Mouse (Mus musculus): ENCODE measurements around the gene Rpl23a. TPM values are rescaled to one million over a fixed set of nuclear protein-coding genes. Genes with fewer than 3 reads are reported as not detected.

Gene Rpl23a
- polyA plus RNA-seq, 1 experiment from 2014 or later: 1,746 TPM

GRCm38 (mm10) chr11:78161169-78161568 is 22.2 kb downstream of the Rpl23a start:
- no peaks in the 10 kb centered on the region for H3K27me3 ChIP-seq (replicated peaks; ENCODE audit: control insufficient read depth, insufficient read depth, low read length)
- WGBS: 92% methylated on average over 13 of the region's 14 CpGs
- ATAC-seq (ENCODE audit: low read depth) (no peak), DNase-seq (ENCODE audit: low spot score) (no peak)
- no peak overlapping the region for H3K27ac ChIP-seq (replicated peaks; ENCODE audit: low read depth, low read length)
- peaks cover 21% of the 10 kb centered on the region for H3K4me1 ChIP-seq (ENCODE audit: control insufficient read depth, insufficient read depth, low read length)
- no peaks in the 10 kb centered on the region for H3K9me3 ChIP-seq (ENCODE audit: control insufficient read depth, low read length)
- H3K36me3 ChIP-seq (ENCODE audit: control insufficient read depth, insufficient read depth, low read length): peaks cover 59% of the 10 kb centered on the region
- H3K9ac ChIP-seq (ENCODE audit: low read depth, low read length): no peak overlapping the region
- no peak overlapping the region for H3K4me2 ChIP-seq (ENCODE audit: low read depth, low read length)
- no peak overlapping the region for H3K4me3 ChIP-seq (ENCODE audit: low read depth, low read length)

GRCm38 (mm10) chr11:78160675-78161074 is 22.7 kb downstream of the Rpl23a start:
- DNase-seq (ENCODE audit: low spot score) (no peak), ATAC-seq (ENCODE audit: low read depth) (no peak)
- Histone ChIP-seq H3K9me3 (ENCODE audit: control insufficient read depth, low read length) (no peaks in the 10 kb centered on the region), H3K36me3 (ENCODE audit: control insufficient read depth, insufficient read depth, low read length) (peaks cover 62% of the 10 kb centered on the region), H3K4me1 (ENCODE audit: control insufficient read depth, insufficient read depth, low read length) (peaks cover 16% of the 10 kb centered on the region), H3K27ac (replicated peaks; ENCODE audit: low read depth, low read length) (no peak overlapping the region), H3K27me3 (replicated peaks; ENCODE audit: control insufficient read depth, insufficient read depth, low read length) (no peaks in the 10 kb centered on the region), H3K4me3 (ENCODE audit: low read depth, low read length) (no peak overlapping the region), H3K4me2 (ENCODE audit: low read depth, low read length) (no peak overlapping the region), H3K9ac (ENCODE audit: low read depth, low read length) (no peak overlapping the region)
- 82% methylated on average over 3 of the region's 3 CpGs for WGBS

- Histone ChIP-seq H3K4me3 (ENCODE audit: low read depth, low read length) (no peak overlapping the region), H3K36me3 (ENCODE audit: control insufficient read depth, insufficient read depth, low read length) (peaks cover 66% of the 10 kb centered on the region), H3K27me3 (replicated peaks; ENCODE audit: control insufficient read depth, insufficient read depth, low read length) (no peaks in the 10 kb centered on the region), H3K4me1 (ENCODE audit: control insufficient read depth, insufficient read depth, low read length) (peaks cover 16% of the 10 kb centered on the region), H3K4me2 (ENCODE audit: low read depth, low read length) (no peak overlapping the region), H3K9me3 (ENCODE audit: control insufficient read depth, low read length) (no peaks in the 10 kb centered on the region), H3K27ac (replicated peaks; ENCODE audit: low read depth, low read length) (no peak overlapping the region), H3K9ac (ENCODE audit: low read depth, low read length) (no peak overlapping the region)
- 81% methylated on average over 18 of the region's 18 CpGs for WGBS
- DNase-seq (ENCODE audit: low spot score) (no peak), ATAC-seq (ENCODE audit: low read depth) (no peak)
Measured at GRCm38 (mm10) chr11:78160171-78160570, 23.2 kb downstream of the Rpl23a start.

- 75% methylated on average over 7 of the region's 7 CpGs for WGBS
- no peak for DNase-seq (ENCODE audit: low spot score)
- Histone ChIP-seq H3K9me3 (ENCODE audit: control insufficient read depth, low read length) (no peaks in the 10 kb centered on the region), H3K4me1 (ENCODE audit: control insufficient read depth, insufficient read depth, low read length) (peaks cover 16% of the 10 kb centered on the region), H3K27me3 (replicated peaks; ENCODE audit: control insufficient read depth, insufficient read depth, low read length) (no peaks in the 10 kb centered on the region), H3K9ac (ENCODE audit: low read depth, low read length) (no peak overlapping the region), H3K27ac (replicated peaks; ENCODE audit: low read depth, low read length) (no peak overlapping the region), H3K4me2 (ENCODE audit: low read depth, low read length) (no peak overlapping the region), H3K4me3 (ENCODE audit: low read depth, low read length) (no peak overlapping the region), H3K36me3 (ENCODE audit: control insufficient read depth, insufficient read depth, low read length) (peaks cover 72% of the 10 kb centered on the region)
- ATAC-seq (ENCODE audit: low read depth): no peak
Measured at GRCm38 (mm10) chr11:78159557-78159956, 23.8 kb downstream of the Rpl23a start.

GRCm38 (mm10) chr11:78159096-78159495 is 24.3 kb downstream of the Rpl23a start:
- no peak overlapping the region for H3K4me2 ChIP-seq (ENCODE audit: low read depth, low read length)
- no peak overlapping the region for H3K4me3 ChIP-seq (ENCODE audit: low read depth, low read length)
- no peak overlapping the region for H3K27ac ChIP-seq (replicated peaks; ENCODE audit: low read depth, low read length)
- H3K9me3 ChIP-seq (ENCODE audit: control insufficient read depth, low read length): no peaks in the 10 kb centered on the region
- H3K36me3 ChIP-seq (ENCODE audit: control insufficient read depth, insufficient read depth, low read length): peaks cover 77% of the 10 kb centered on the region
- peaks cover 16% of the 10 kb centered on the region for H3K4me1 ChIP-seq (ENCODE audit: control insufficient read depth, insufficient read depth, low read length)
- peak; percentile 90 for DNase-seq (ENCODE audit: low spot score)
- 27% methylated on average over 2 of the region's 2 CpGs for WGBS
- ATAC-seq (ENCODE audit: low read depth): peak; percentile 20
- H3K9ac ChIP-seq (ENCODE audit: low read depth, low read length): no peak overlapping the region
- H3K27me3 ChIP-seq (replicated peaks; ENCODE audit: control insufficient read depth, insufficient read depth, low read length): no peaks in the 10 kb centered on the region

- H3K36me3 ChIP-seq (ENCODE audit: control insufficient read depth, insufficient read depth, low read length): peaks cover 84% of the 10 kb centered on the region
- ATAC-seq (ENCODE audit: low read depth) (no peak), DNase-seq (ENCODE audit: low spot score) (peak; percentile 66)
- H3K27me3 ChIP-seq (replicated peaks; ENCODE audit: control insufficient read depth, insufficient read depth, low read length): no peaks in the 10 kb centered on the region
- WGBS: 61% methylated on average over 6 of the region's 6 CpGs
- H3K4me3 ChIP-seq (ENCODE audit: low read depth, low read length): no peak overlapping the region
- H3K4me2 ChIP-seq (ENCODE audit: low read depth, low read length): no peak overlapping the region
- H3K27ac ChIP-seq (replicated peaks; ENCODE audit: low read depth, low read length): no peak overlapping the region
- H3K4me1 ChIP-seq (ENCODE audit: control insufficient read depth, insufficient read depth, low read length): 0 out of 2 replicates have a peak, but pooled peaks cover 6% of the 10 kb centered on the region
- H3K9me3 ChIP-seq (ENCODE audit: control insufficient read depth, low read length): no peaks in the 10 kb centered on the region
- no peak overlapping the region for H3K9ac ChIP-seq (ENCODE audit: low read depth, low read length)
Measured at GRCm38 (mm10) chr11:78156156-78156699, 27.2 kb downstream of the Rpl23a start.

- no peak for DNase-seq (ENCODE audit: low spot score)
- Histone ChIP-seq H3K4me3 (ENCODE audit: low read depth, low read length) (no peak overlapping the region), H3K27me3 (replicated peaks; ENCODE audit: control insufficient read depth, insufficient read depth, low read length) (no peaks in the 10 kb centered on the region), H3K4me2 (ENCODE audit: low read depth, low read length) (no peak overlapping the region), H3K4me1 (ENCODE audit: control insufficient read depth, insufficient read depth, low read length) (0 out of 2 replicates have a peak, but pooled peaks cover 6% of the 10 kb centered on the region), H3K9me3 (ENCODE audit: control insufficient read depth, low read length) (no peaks in the 10 kb centered on the region), H3K9ac (ENCODE audit: low read depth, low read length) (no peak overlapping the region), H3K36me3 (ENCODE audit: control insufficient read depth, insufficient read depth, low read length) (peaks cover 83% of the 10 kb centered on the region), H3K27ac (replicated peaks; ENCODE audit: low read depth, low read length) (no peak overlapping the region)
- no peak for ATAC-seq (ENCODE audit: low read depth)
- 65% methylated on average over 5 of the region's 5 CpGs for WGBS
Measured at GRCm38 (mm10) chr11:78155674-78156073, 27.7 kb downstream of the Rpl23a start.

- no peak overlapping the region for H3K4me3 ChIP-seq (ENCODE audit: low read depth, low read length)
- 87% methylated on average over 13 of the region's 13 CpGs for WGBS
- H3K9me3 ChIP-seq (ENCODE audit: control insufficient read depth, low read length): no peaks in the 10 kb centered on the region
- peaks cover 82% of the 10 kb centered on the region for H3K36me3 ChIP-seq (ENCODE audit: control insufficient read depth, insufficient read depth, low read length)
- no peak overlapping the region for H3K27ac ChIP-seq (replicated peaks; ENCODE audit: low read depth, low read length)
- no peak overlapping the region for H3K4me2 ChIP-seq (ENCODE audit: low read depth, low read length)
- no peaks in the 10 kb centered on the region for H3K27me3 ChIP-seq (replicated peaks; ENCODE audit: control insufficient read depth, insufficient read depth, low read length)
- 0 out of 2 replicates have a peak, but pooled peaks cover 6% of the 10 kb centered on the region for H3K4me1 ChIP-seq (ENCODE audit: control insufficient read depth, insufficient read depth, low read length)
- ATAC-seq (ENCODE audit: low read depth) (no peak), DNase-seq (ENCODE audit: low spot score) (no peak)
- H3K9ac ChIP-seq (ENCODE audit: low read depth, low read length): no peak overlapping the region
Measured at GRCm38 (mm10) chr11:78153778-78154177, 29.6 kb downstream of the Rpl23a start.

All from embryonic facial prominence, embryonic 14.5 days (tissue).